Mouse (Mus musculus) lung, adult 2 months (tissue): ENCODE measurements at regions not wholly inside any gene's neighbourhood (a gene's known extent, or its start where the extent isn't known, plus 50 kb on each side); places are given as distances from the start of the nearest gene placed in this dataset.

ENCODE experiments used
- CTCF ChIP-seq: fragments of 200-500 bp; IDR thresholded peaks from 2 replicates; pipeline ENCODE4 v1.5.1; 2011; ENCODE audit warnings: mild to moderate bottlenecking, low read length, control low read depth; ENCODE audit not compliant: insufficient read depth
- POLR2A ChIP-seq: fragments of 200-500 bp; IDR thresholded peaks from 2 replicates; pipeline ENCODE4 v1.6.1; 2011; ENCODE audit warnings: low read depth, mild to moderate bottlenecking, control low read depth, low read length, borderline replicate concordance; ENCODE audit errors: extremely low read depth

GRCm38 (mm10) chr11:71597709-71598108 lies 152.0 kb upstream of the Wscd1 start:
- TF ChIP-seq POLR2A = no peak
- no peak for TF ChIP-seq CTCF
